Mouse (Mus musculus): ENCODE measurements at regions not wholly inside any gene's neighbourhood (a gene's known extent, or its start where the extent isn't known, plus 50 kb on each side); places are given as distances from the start of the nearest gene placed in this dataset.

- DNase-seq = no peak
- H3K4me1 ChIP-seq (ENCODE audit: control insufficient read depth, insufficient read depth, low read length) = no peaks in the 10 kb centered on the region; the same call in 1 of the 2 replicates
- TF ChIP-seq POLR2A (IDR thresholded peaks at IDR 0.05; ENCODE audit: borderline replicate concordance, insufficient read depth, low read length) (no peak), CTCF (IDR thresholded peaks at IDR 0.05; ENCODE audit: borderline replicate concordance, insufficient read depth, low read depth, low read length) (no peak)
- no peak overlapping the region for H3K27ac ChIP-seq (ENCODE audit: insufficient read depth, low read length)
- H3K27me3 ChIP-seq (ENCODE audit: control insufficient read depth, insufficient read depth, low read length) = no peaks in the 10 kb centered on the region
- H3K4me3 ChIP-seq (replicated peaks; ENCODE audit: insufficient read depth, low read depth, low read length) = no peak overlapping the region
- WGBS = 94% methylated on average over 4 of the region's 4 CpGs
Measured at GRCm38 (mm10) chr1:164622946-164623345, 164.8 kb upstream of the Atp1b1 start.

DNA sequence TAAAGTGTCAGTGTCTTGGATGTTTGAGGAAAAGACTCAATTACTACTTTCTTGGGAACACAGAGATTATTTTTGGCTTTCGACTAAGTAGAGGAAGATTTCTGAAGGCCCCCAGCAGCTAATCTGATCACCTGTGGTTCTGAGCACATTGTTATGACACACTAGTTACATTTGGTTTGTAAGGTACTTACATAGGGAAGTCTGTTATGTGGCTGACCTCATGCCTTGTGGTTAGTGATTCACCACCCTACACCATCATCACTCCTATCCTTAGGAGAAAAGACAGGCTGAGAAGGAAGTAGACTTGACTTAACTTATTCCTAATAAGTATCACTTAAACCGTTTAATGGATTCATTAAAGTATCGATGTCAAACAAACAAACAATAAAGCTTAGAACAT lies 164.3 kb upstream of the Atp1b1 start:
- H3K4me3 ChIP-seq (replicated peaks; ENCODE audit: insufficient read depth, low read depth, low read length) = no peak overlapping the region
- H3K27ac ChIP-seq (ENCODE audit: insufficient read depth, low read length) = no peak overlapping the region
- TF ChIP-seq CTCF (IDR thresholded peaks at IDR 0.05; ENCODE audit: borderline replicate concordance, insufficient read depth, low read depth, low read length) (no peak), POLR2A (IDR thresholded peaks at IDR 0.05; ENCODE audit: borderline replicate concordance, insufficient read depth, low read length) (no peak)
- no peaks in the 10 kb centered on the region for H3K27me3 ChIP-seq (ENCODE audit: control insufficient read depth, insufficient read depth, low read length)
- WGBS = 93% methylated on average over 3 of the region's 3 CpGs
- DNase-seq = no peak
- H3K4me1 ChIP-seq (ENCODE audit: control insufficient read depth, insufficient read depth, low read length) = no peaks in the 10 kb centered on the region; the same call in 1 of the 2 replicates

GRCm38 (mm10) chr1:164620129-164620528 lies 162.0 kb upstream of the Atp1b1 start:
- Histone ChIP-seq H3K27ac (ENCODE audit: insufficient read depth, low read length) (no peak overlapping the region), H3K27me3 (ENCODE audit: control insufficient read depth, insufficient read depth, low read length) (no peaks in the 10 kb centered on the region), H3K4me3 (replicated peaks; ENCODE audit: insufficient read depth, low read depth, low read length) (no peak overlapping the region), H3K4me1 (ENCODE audit: control insufficient read depth, insufficient read depth, low read length) (no peaks in the 10 kb centered on the region; the same call in 1 of the 2 replicates)
- no peak for DNase-seq
- TF ChIP-seq CTCF (IDR thresholded peaks at IDR 0.05; ENCODE audit: borderline replicate concordance, insufficient read depth, low read depth, low read length) (no peak), POLR2A (IDR thresholded peaks at IDR 0.05; ENCODE audit: borderline replicate concordance, insufficient read depth, low read length) (no peak)
- WGBS = 93% methylated on average over 1 of the region's 1 CpGs

DNA sequence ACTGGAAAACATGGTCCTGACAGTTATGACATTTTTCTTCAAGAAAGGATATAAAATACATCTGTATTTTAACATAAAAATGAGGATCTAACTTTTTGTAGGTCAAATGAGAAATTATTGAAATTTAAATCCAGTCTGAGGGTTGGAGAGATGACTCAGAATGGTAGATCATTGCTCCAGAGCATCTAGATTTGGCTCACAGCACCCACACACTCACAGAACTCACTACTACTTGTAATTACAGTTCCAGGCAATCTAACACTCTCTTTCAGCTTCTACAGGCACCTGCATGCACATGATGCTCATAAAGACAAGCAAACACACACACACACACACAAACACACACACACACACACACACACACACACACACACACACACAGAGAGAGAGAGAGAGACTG lies 159.7 kb upstream of the Atp1b1 start:
- no peak for TF ChIP-seq CTCF (IDR thresholded peaks at IDR 0.05; ENCODE audit: borderline replicate concordance, insufficient read depth, low read depth, low read length)
- no peak for TF ChIP-seq POLR2A (IDR thresholded peaks at IDR 0.05; ENCODE audit: borderline replicate concordance, insufficient read depth, low read length)
- no peak overlapping the region for H3K27ac ChIP-seq (ENCODE audit: insufficient read depth, low read length)
- no peak overlapping the region for H3K4me3 ChIP-seq (replicated peaks; ENCODE audit: insufficient read depth, low read depth, low read length)
- H3K4me1 ChIP-seq (ENCODE audit: control insufficient read depth, insufficient read depth, low read length) = no peaks in the 10 kb centered on the region; the same call in 1 of the 2 replicates
- no peak for DNase-seq
- no peaks in the 10 kb centered on the region for H3K27me3 ChIP-seq (ENCODE audit: control insufficient read depth, insufficient read depth, low read length)

- Histone ChIP-seq H3K4me1 (ENCODE audit: control insufficient read depth, insufficient read depth, low read length) (no peaks in the 10 kb centered on the region), H3K4me3 (replicated peaks; ENCODE audit: insufficient read depth, low read depth, low read length) (no peak overlapping the region), H3K27ac (ENCODE audit: insufficient read depth, low read length) (no peak overlapping the region), H3K27me3 (ENCODE audit: control insufficient read depth, insufficient read depth, low read length) (no peaks in the 10 kb centered on the region)
- TF ChIP-seq CTCF (IDR thresholded peaks at IDR 0.05; ENCODE audit: borderline replicate concordance, insufficient read depth, low read depth, low read length) (no peak), POLR2A (IDR thresholded peaks at IDR 0.05; ENCODE audit: borderline replicate concordance, insufficient read depth, low read length) (no peak)
- no peak for DNase-seq
- WGBS = 74% methylated on average over 5 of the region's 5 CpGs
Measured at GRCm38 (mm10) chr1:164607061-164607460, 148.9 kb upstream of the Atp1b1 start.

- TF ChIP-seq CTCF (IDR thresholded peaks at IDR 0.05; ENCODE audit: borderline replicate concordance, insufficient read depth, low read depth, low read length) (no peak), POLR2A (IDR thresholded peaks at IDR 0.05; ENCODE audit: borderline replicate concordance, insufficient read depth, low read length) (no peak)
- DNase-seq = no peak
- Histone ChIP-seq H3K27ac (ENCODE audit: insufficient read depth, low read length) (no peak overlapping the region), H3K4me1 (ENCODE audit: control insufficient read depth, insufficient read depth, low read length) (no peaks in the 10 kb centered on the region), H3K27me3 (ENCODE audit: control insufficient read depth, insufficient read depth, low read length) (no peaks in the 10 kb centered on the region), H3K4me3 (replicated peaks; ENCODE audit: insufficient read depth, low read depth, low read length) (no peak overlapping the region)
- WGBS = 63% methylated on average over 8 of the region's 8 CpGs
Measured at GRCm38 (mm10) chr1:164606141-164606754, 148.1 kb upstream of the Atp1b1 start.

- WGBS = 70% methylated on average over 3 of the region's 3 CpGs
Measured at GRCm38 (mm10) chr1:164603433-164603832, 145.3 kb upstream of the Atp1b1 start.

GRCm38 (mm10) chr1:164602568-164602967 lies 144.4 kb upstream of the Atp1b1 start:
- no peak overlapping the region for H3K4me3 ChIP-seq (replicated peaks; ENCODE audit: insufficient read depth, low read depth, low read length)

More at GRCm38 (mm10) chr1:164603433-164603832, 145.3 kb upstream of the Atp1b1 start:
- H3K27ac ChIP-seq (ENCODE audit: insufficient read depth, low read length) = no peak overlapping the region
- H3K4me1 ChIP-seq (ENCODE audit: control insufficient read depth, insufficient read depth, low read length) = no peaks in the 10 kb centered on the region
- DNase-seq = no peak
- H3K4me3 ChIP-seq (replicated peaks; ENCODE audit: insufficient read depth, low read depth, low read length) = no peak overlapping the region
- no peaks in the 10 kb centered on the region for H3K27me3 ChIP-seq (ENCODE audit: control insufficient read depth, insufficient read depth, low read length)
- TF ChIP-seq CTCF (IDR thresholded peaks at IDR 0.05; ENCODE audit: borderline replicate concordance, insufficient read depth, low read depth, low read length) (no peak), POLR2A (IDR thresholded peaks at IDR 0.05; ENCODE audit: borderline replicate concordance, insufficient read depth, low read length) (no peak)

More at GRCm38 (mm10) chr1:164602568-164602967, 144.4 kb upstream of the Atp1b1 start:
- WGBS = 97% methylated on average over 5 of the region's 5 CpGs
- no peaks in the 10 kb centered on the region for H3K27me3 ChIP-seq (ENCODE audit: control insufficient read depth, insufficient read depth, low read length)
- TF ChIP-seq POLR2A (IDR thresholded peaks at IDR 0.05; ENCODE audit: borderline replicate concordance, insufficient read depth, low read length) (no peak), CTCF (IDR thresholded peaks at IDR 0.05; ENCODE audit: borderline replicate concordance, insufficient read depth, low read depth, low read length) (no peak)
- H3K27ac ChIP-seq (ENCODE audit: insufficient read depth, low read length) = no peak overlapping the region
- no peak for DNase-seq
- no peaks in the 10 kb centered on the region for H3K4me1 ChIP-seq (ENCODE audit: control insufficient read depth, insufficient read depth, low read length)
